Mouse (Mus musculus) forebrain, embryonic 12.5 days (tissue): ENCODE data around the gene Tctn3. TPM values are rescaled to one million over a fixed set of nuclear protein-coding genes. Genes with fewer than 3 reads are reported as not detected.
"Not testable (repeated sequence)": the region's sequence is repeated elsewhere in the genome, so short reads cannot be mapped to it uniquely, and the experiment has no call there.

Source experiments
- ATAC-seq: fragments of 200-750 bp; cut with Nextera tagmentation; 2 replicates; pipeline ENCODE4 v1.8.0; 2017; ENCODE audit warnings: moderate TSS enrichment; ENCODE audit not compliant: low FRiP score
- H3K27ac ChIP-seq: fragments of 300-500 bp; sonication (generic); 2 replicates; pipeline ENCODE4 v1.5.1; 2016; ENCODE audit warnings: mild to moderate bottlenecking
- H3K27me3 ChIP-seq: fragments of 300-500 bp; sonication (generic); 2 replicates; pipeline ENCODE4 v1.6.1; 2016; ENCODE audit warnings: mild to moderate bottlenecking
- H3K36me3 ChIP-seq: fragments of 300-500 bp; sonication (generic); replicated peaks from 2 replicates; pipeline ENCODE4 v1.6.1; 2016; ENCODE audit warnings: mild to moderate bottlenecking
- H3K4me1 ChIP-seq: fragments of 300-500 bp; sonication (generic); 2 replicates; pipeline ENCODE4 v1.6.1; 2016
- H3K4me2 ChIP-seq: fragments of 300-500 bp; sonication (generic); 2 replicates; pipeline ENCODE4 v1.6.1; 2016; ENCODE audit warnings: mild to moderate bottlenecking, moderate library complexity
- H3K4me3 ChIP-seq: fragments of 300-500 bp; sonication (generic); replicated peaks from 2 replicates; pipeline ENCODE4 v1.5.1; 2016; ENCODE audit warnings: mild to moderate bottlenecking
- H3K9ac ChIP-seq: fragments of 300-500 bp; sonication (generic); 2 replicates; pipeline ENCODE4 v1.6.1; 2016; ENCODE audit warnings: mild to moderate bottlenecking
- H3K9me3 ChIP-seq: fragments of 300-500 bp; sonication (generic); 2 replicates; pipeline ENCODE4 v1.6.1; 2016
- WGBS: fragments of 180-500 bp; shearing (Covaris S2); methylation state at CpG from one replicate; pipeline ENCODE4 v1.1.7; 2016; 5-methylcytosine and 5-hydroxymethylcytosine counted together
- polyA plus RNA-seq: library from polyadenylated mRNA; unstranded; fragments of >200 nt; fragmentation: Nextera tagmentation; extraction: Ambion mirVana; gene quantifications from 2 replicates; pipeline ENCODE4 v1.2.1, GENCODE M21; 2016

Gene Tctn3
- polyA plus RNA-seq, 1 experiment from 2014 or later, result 14.0 TPM

DNA sequence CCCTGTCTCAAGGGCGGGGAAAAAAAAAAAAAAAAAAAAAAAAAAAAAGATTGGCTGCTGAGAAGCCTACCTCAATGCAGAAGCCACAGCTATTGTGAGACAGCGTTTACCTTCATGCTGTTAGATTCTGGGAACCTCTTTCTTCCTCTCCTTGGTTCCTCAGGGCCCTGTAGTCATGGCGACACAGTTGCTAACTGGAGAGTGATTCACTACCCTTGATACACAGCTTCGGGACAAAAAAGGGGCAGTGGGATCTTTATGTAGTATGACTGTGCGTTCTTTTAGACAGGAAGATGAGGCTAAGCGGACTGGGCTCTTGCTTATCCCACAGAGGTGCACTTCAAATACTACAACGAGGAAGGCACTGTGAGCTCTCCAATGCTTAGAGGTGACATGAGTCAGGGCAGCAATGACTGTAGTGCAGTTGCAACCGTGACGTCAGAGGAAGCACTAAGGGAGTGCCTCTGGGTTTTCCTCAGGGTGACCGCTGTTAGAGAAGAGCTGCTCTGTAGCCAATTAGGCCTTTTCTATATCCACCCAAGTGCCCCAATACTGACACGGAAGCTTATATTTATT lies 27.8 kb upstream of the Tctn3 start:
- WGBS, result 83% methylated on average over 11 of the region's 11 CpGs
- no peak for ATAC-seq
- H3K4me3 ChIP-seq, result no peak overlapping the region

DNA sequence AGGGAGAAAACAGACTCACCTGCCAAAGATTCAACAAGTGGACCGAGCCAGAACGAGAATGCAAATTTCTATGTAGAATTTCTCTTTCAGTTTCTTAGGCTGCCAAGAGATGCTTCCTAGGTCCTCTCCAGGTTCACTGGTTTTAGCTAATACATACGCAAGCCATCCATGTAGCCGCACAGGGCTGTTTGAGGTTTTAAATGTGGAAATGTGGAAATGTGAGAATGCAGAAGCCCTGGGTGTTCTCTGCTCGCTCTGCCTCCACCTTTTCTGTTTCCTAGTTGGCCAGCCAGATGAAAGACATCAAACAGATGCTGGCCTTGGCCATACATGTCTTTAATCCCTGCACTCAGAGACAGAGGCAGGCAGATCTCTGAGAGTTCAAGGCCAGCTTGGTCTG lies 26.5 kb upstream of the Tctn3 start:
- Histone ChIP-seq H3K27me3 (no peaks in the 10 kb centered on the region), H3K36me3 (no peaks in the 10 kb centered on the region), H3K27ac (no peak overlapping the region), H3K4me3 (no peak overlapping the region), H3K9me3 (no peaks in the 10 kb centered on the region), H3K9ac (no peak overlapping the region), H3K4me2 (no peak overlapping the region), H3K4me1 (no peaks in the 10 kb centered on the region)
- ATAC-seq, result no peak
- 93% methylated on average over 5 of the region's 5 CpGs for WGBS

More for the DNA sequence above, 27.8 kb upstream of the Tctn3 start:
- Histone ChIP-seq H3K9ac (no peak overlapping the region), H3K4me2 (no peak overlapping the region), H3K4me1 (no peaks in the 10 kb centered on the region), H3K27ac (no peak overlapping the region), H3K9me3 (no peaks in the 10 kb centered on the region), H3K36me3 (no peaks in the 10 kb centered on the region), H3K27me3 (no peaks in the 10 kb centered on the region)

- 89% methylated on average over 7 of the region's 7 CpGs for WGBS
- Histone ChIP-seq H3K27ac (no peak overlapping the region), H3K9me3 (no peaks in the 10 kb centered on the region), H3K4me3 (no peak overlapping the region), H3K9ac (no peak overlapping the region), H3K4me1 (no peaks in the 10 kb centered on the region), H3K27me3 (no peaks in the 10 kb centered on the region), H3K4me2 (no peak overlapping the region), H3K36me3 (no peaks in the 10 kb centered on the region)
- ATAC-seq, result no peak
Observed at GRCm38 (mm10) chr19:40637601-40638000, 25.6 kb upstream of the Tctn3 start.

GRCm38 (mm10) chr19:40637091-40637490 lies 25.1 kb upstream of the Tctn3 start:
- no peaks in the 10 kb centered on the region for H3K9me3 ChIP-seq
- H3K4me3 ChIP-seq, result no peak overlapping the region
- no peak for ATAC-seq
- 75% methylated on average over 4 of the region's 4 CpGs for WGBS
- H3K36me3 ChIP-seq, result no peaks in the 10 kb centered on the region
- H3K27me3 ChIP-seq, result no peaks in the 10 kb centered on the region
- H3K4me2 ChIP-seq, result no peak overlapping the region
- no peaks in the 10 kb centered on the region for H3K4me1 ChIP-seq
- H3K27ac ChIP-seq, result no peak overlapping the region
- no peak overlapping the region for H3K9ac ChIP-seq

DNA sequence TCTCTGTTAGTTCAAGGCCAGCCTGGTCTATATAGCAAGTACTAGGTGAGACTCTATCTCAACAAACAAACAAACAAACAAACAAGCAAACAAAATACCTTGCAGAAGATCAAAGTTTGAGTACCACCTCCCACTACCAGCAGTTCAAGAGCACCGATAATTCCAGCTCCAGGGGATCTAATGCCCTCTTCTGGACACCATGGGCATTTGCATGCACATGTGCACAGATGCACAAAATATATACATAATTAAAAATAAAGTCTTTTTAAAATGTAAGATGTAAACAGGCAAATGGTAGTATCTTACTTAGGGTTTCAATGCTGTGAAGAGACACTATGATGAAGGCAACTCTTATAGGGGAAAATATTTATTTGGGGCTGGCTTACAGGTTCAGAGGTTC lies 21.1 kb upstream of the Tctn3 start:
- no peak overlapping the region for H3K4me2 ChIP-seq
- H3K4me1 ChIP-seq, result no peaks in the 10 kb centered on the region
- H3K27me3 ChIP-seq, result no peaks in the 10 kb centered on the region
- H3K9ac ChIP-seq, result no peak overlapping the region
- no peak for ATAC-seq
- H3K4me3 ChIP-seq, result no peak overlapping the region
- H3K27ac ChIP-seq, result no peak overlapping the region
- no peaks in the 10 kb centered on the region for H3K36me3 ChIP-seq
- no peaks in the 10 kb centered on the region for H3K9me3 ChIP-seq
- 69% methylated on average over 1 of the region's 1 CpGs for WGBS

- no peak for ATAC-seq
- no peaks in the 10 kb centered on the region for H3K4me1 ChIP-seq
- no peaks in the 10 kb centered on the region for H3K36me3 ChIP-seq
- WGBS, result 93% methylated on average over 5 of the region's 5 CpGs
- no peaks in the 10 kb centered on the region for H3K9me3 ChIP-seq
- H3K27me3 ChIP-seq, result no peaks in the 10 kb centered on the region
- H3K27ac ChIP-seq, result no peak overlapping the region
- H3K9ac ChIP-seq, result no peak overlapping the region
- no peak overlapping the region for H3K4me2 ChIP-seq
- no peak overlapping the region for H3K4me3 ChIP-seq
Observed at GRCm38 (mm10) chr19:40632668-40633067, 20.6 kb upstream of the Tctn3 start.

- H3K27ac ChIP-seq, result no peak overlapping the region
- 82% methylated on average over 3 of the region's 3 CpGs for WGBS
- ATAC-seq, result no peak
Observed at GRCm38 (mm10) chr19:40632193-40632592, 20.2 kb upstream of the Tctn3 start.

DNA sequence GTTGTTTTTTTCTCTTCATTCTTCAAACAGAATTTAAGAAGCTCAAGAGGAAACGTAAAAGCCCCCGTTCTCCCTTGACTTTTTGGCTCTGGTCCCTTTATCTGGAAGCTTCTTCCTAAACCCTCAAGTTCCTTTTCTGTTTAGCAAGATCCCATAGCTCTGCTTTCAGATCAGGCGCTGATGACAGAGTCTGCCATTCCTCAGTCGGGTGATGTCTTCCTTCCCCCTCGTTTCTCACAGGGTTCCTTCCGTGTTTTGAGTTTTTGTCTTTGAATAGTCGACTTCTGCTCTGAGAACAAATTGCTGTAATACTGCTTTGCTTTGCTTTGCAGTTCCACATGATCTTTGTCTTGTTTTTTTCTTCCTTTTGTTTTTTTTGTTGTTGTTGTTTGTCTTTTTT lies 18.6 kb upstream of the Tctn3 start:
- no peak overlapping the region for H3K9ac ChIP-seq
- ATAC-seq, result no peak
- WGBS, result 88% methylated on average over 7 of the region's 7 CpGs
- no peaks in the 10 kb centered on the region for H3K9me3 ChIP-seq
- H3K4me3 ChIP-seq, result no peak overlapping the region
- H3K27me3 ChIP-seq, result no peaks in the 10 kb centered on the region
- no peak overlapping the region for H3K27ac ChIP-seq
- no peaks in the 10 kb centered on the region for H3K36me3 ChIP-seq
- H3K4me1 ChIP-seq, result no peaks in the 10 kb centered on the region
- H3K4me2 ChIP-seq, result no peak overlapping the region

More at GRCm38 (mm10) chr19:40632193-40632592, 20.2 kb upstream of the Tctn3 start:
- no peaks in the 10 kb centered on the region for H3K27me3 ChIP-seq
- H3K9ac ChIP-seq, result no peak overlapping the region
- H3K4me3 ChIP-seq, result no peak overlapping the region
- H3K4me1 ChIP-seq, result no peaks in the 10 kb centered on the region
- no peak overlapping the region for H3K4me2 ChIP-seq
- H3K9me3 ChIP-seq, result no peaks in the 10 kb centered on the region
- no peaks in the 10 kb centered on the region for H3K36me3 ChIP-seq

DNA sequence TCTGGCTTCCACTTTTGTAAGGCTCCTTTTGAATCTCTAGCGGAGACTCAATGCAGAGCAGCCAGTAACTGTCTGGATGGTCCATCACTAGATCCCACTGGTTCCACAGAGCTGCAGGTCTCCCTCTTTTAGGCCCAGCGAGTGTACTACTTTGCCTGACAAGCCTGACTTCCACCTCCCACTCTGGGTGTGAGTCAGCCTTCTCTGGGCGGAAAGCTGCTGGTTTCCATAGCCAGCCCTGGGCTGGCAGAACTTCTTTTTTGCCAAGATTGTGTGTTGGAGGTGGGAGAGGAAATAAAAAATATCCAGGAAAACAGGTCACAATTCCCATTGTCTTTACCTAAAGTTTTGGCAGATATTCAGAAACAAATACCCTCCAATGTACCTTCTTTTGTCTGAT lies 18.1 kb upstream of the Tctn3 start:
- no peaks in the 10 kb centered on the region for H3K36me3 ChIP-seq
- H3K27me3 ChIP-seq, result no peaks in the 10 kb centered on the region
- ATAC-seq, result no peak
- H3K27ac ChIP-seq, result no peak overlapping the region
- no peak overlapping the region for H3K4me3 ChIP-seq
- no peaks in the 10 kb centered on the region for H3K4me1 ChIP-seq
- no peak overlapping the region for H3K4me2 ChIP-seq
- H3K9me3 ChIP-seq, result no peaks in the 10 kb centered on the region
- WGBS, result 89% methylated on average over 3 of the region's 3 CpGs
- no peak overlapping the region for H3K9ac ChIP-seq

- Histone ChIP-seq H3K36me3 (no peaks in the 10 kb centered on the region), H3K27ac (no peak overlapping the region), H3K4me3 (no peak overlapping the region), H3K4me2 (no peak overlapping the region), H3K27me3 (no peaks in the 10 kb centered on the region), H3K9ac (no peak overlapping the region), H3K9me3 (no peaks in the 10 kb centered on the region), H3K4me1 (no peaks in the 10 kb centered on the region)
- ATAC-seq, result no peak
Observed at GRCm38 (mm10) chr19:40628950-40629349, 16.9 kb upstream of the Tctn3 start.

DNA sequence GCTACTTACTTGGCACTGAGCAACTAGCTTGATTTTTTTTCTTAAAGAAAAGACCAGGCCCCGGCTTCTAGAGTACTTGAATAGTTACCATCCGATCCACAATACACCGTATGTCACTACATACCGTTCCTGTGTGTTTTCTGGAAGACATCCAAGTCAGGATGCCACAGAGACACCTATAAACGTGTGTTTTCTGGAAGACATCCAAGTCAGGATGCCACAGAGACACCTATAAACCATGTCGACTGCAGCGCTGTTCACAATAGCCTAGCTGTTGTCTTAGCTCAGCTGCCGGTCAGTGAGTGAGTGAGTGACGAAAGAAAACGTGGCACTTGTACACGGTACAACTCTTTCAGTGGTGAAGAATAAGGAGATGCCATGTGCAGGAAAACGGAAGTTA lies 13.9 kb upstream of the Tctn3 start:
- H3K4me3 ChIP-seq, result no peak overlapping the region
- no peaks in the 10 kb centered on the region for H3K9me3 ChIP-seq
- H3K4me1 ChIP-seq, result no peaks in the 10 kb centered on the region
- H3K9ac ChIP-seq, result no peak overlapping the region
- no peak overlapping the region for H3K27ac ChIP-seq
- H3K4me2 ChIP-seq, result no peak overlapping the region
- H3K36me3 ChIP-seq, result no peaks in the 10 kb centered on the region
- WGBS, result 78% methylated on average over 12 of the region's 12 CpGs
- no peak for ATAC-seq
- H3K27me3 ChIP-seq, result no peaks in the 10 kb centered on the region

- not testable (repeated sequence) for H3K9ac ChIP-seq, H3K27ac ChIP-seq, H3K9me3 ChIP-seq, H3K4me3 ChIP-seq, H3K36me3 ChIP-seq, H3K4me2 ChIP-seq, H3K27me3 ChIP-seq, H3K4me1 ChIP-seq
- 60% methylated on average over 17 of the region's 26 CpGs for WGBS
- 0 out of 2 replicates have a peak, but pooled peaks have one; percentile 55 for ATAC-seq
Observed at GRCm38 (mm10) chr19:40621616-40622015, 9.6 kb upstream of the Tctn3 start.

- 92% methylated on average over 7 of the region's 7 CpGs for WGBS
- Histone ChIP-seq H3K4me1 (peaks cover 5% of the 10 kb centered on the region), H3K9me3 (no peaks in the 10 kb centered on the region), H3K27ac (no peak overlapping the region), H3K9ac (no peak overlapping the region), H3K4me2 (no peak overlapping the region), H3K4me3 (no peak overlapping the region), H3K27me3 (peaks cover 3% of the 10 kb centered on the region; the same call in 1 of the 2 replicates), H3K36me3 (no peaks in the 10 kb centered on the region)
- no peak for ATAC-seq
Observed at GRCm38 (mm10) chr19:40616021-40616420, 4.0 kb upstream of the Tctn3 start.
